Mouse (Mus musculus): Measurements from ENCODE around the gene Tbccd1. TPM values are rescaled to one million over a fixed set of nuclear protein-coding genes. Genes with fewer than 3 reads are reported as not detected.
"Not testable (repeated sequence)": the region's sequence is repeated elsewhere in the genome, so short reads cannot be mapped to it uniquely, and the experiment has no call there.

Tbccd1 gene
- polyA plus RNA-seq, 1 experiment = 20.5 TPM

DNA sequence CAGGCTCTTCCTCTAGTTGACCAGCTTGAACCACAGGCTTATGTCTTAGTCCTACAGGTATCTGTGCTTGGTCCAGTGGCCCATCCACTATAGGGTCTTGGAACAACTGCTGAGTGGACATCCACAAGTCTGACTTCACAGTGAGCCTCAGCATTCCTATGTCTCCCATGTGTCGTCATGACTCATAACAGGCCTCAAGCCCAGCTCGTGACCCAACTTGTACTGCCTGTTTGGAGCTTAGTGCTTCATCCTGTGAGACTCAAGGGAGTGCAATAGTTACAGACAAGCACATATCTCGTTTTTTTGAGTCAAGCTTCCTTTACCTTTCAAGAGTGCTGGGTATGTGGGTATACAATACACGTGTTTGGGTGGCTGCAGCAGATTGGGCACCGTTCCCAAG, 74.8 kb downstream of the Tbccd1 start:
- Histone ChIP-seq H3K9ac (ENCODE audit: low read depth, poor library complexity, severe bottlenecking) (no peak overlapping the region), H3K4me3 (ENCODE audit: low read depth, low read length) (no peak overlapping the region), H3K27ac (ENCODE audit: insufficient read depth, low read length) (no peak overlapping the region), H3K36me3 (ENCODE audit: control insufficient read depth, insufficient read depth, low read length, poor library complexity, severe bottlenecking) (no peaks in the 10 kb centered on the region), H3K4me1 (ENCODE audit: control insufficient read depth, insufficient read depth, low read length) (no peaks in the 10 kb centered on the region), H3K9me3 (replicated peaks; ENCODE audit: control insufficient read depth, insufficient read depth, low read length, poor library complexity, severe bottlenecking) (peaks cover 4% of the 10 kb centered on the region), H3K27me3 (ENCODE audit: control insufficient read depth, insufficient read depth, low read length, poor library complexity, severe bottlenecking) (no peaks in the 10 kb centered on the region)
- TF ChIP-seq CTCF (IDR thresholded peaks at IDR 0.05; ENCODE audit: low read depth, low read length) (no peak), EP300 (IDR thresholded peaks at IDR 0.05; ENCODE audit: insufficient read depth, low read depth, low read length) (no peak), POLR2A (IDR thresholded peaks at IDR 0.05; ENCODE audit: insufficient read depth, low read length) (no peak)

DNA sequence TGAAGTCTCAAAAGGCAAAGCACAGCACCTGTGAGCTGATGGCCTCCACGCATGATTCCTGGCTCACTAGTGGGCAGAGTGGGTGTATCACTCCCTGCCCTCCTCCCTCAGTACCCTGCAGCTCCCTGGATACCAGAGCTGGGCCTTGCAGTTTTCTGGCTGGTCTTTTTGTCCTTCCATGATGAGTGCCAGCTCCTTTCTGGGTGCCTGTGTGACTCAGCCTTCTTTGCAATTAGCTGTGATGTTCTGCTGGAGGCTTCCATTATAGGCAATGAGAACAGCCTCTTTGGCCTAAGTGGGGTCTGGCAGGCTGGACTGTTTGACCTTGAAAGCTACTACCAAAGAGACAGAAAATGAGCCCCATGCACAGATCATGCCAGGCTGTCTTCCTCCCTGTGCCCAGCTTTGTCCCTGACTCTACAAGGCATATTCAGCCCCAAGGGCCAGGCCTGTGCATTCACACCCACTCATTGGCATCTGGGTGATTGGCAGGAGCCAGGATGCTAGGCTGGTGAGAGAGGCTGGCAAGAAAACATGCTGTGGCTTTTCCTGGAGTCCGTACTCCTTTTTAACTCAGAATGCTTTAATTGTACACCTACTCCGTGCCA, 78.1 kb downstream of the Tbccd1 start:
- TF ChIP-seq CTCF (IDR thresholded peaks at IDR 0.05; ENCODE audit: low read depth, low read length) (no peak), EP300 (IDR thresholded peaks at IDR 0.05; ENCODE audit: insufficient read depth, low read depth, low read length) (no peak), POLR2A (IDR thresholded peaks at IDR 0.05; ENCODE audit: insufficient read depth, low read length) (no peak)
- Histone ChIP-seq H3K9me3 (replicated peaks; ENCODE audit: control insufficient read depth, insufficient read depth, low read length, poor library complexity, severe bottlenecking) (peaks cover 4% of the 10 kb centered on the region), H3K4me3 (ENCODE audit: low read depth, low read length) (no peak overlapping the region), H3K4me1 (ENCODE audit: control insufficient read depth, insufficient read depth, low read length) (no peaks in the 10 kb centered on the region), H3K36me3 (ENCODE audit: control insufficient read depth, insufficient read depth, low read length, poor library complexity, severe bottlenecking) (no peaks in the 10 kb centered on the region), H3K27ac (ENCODE audit: insufficient read depth, low read length) (no peak overlapping the region), H3K9ac (ENCODE audit: low read depth, poor library complexity, severe bottlenecking) (no peak overlapping the region), H3K27me3 (ENCODE audit: control insufficient read depth, insufficient read depth, low read length, poor library complexity, severe bottlenecking) (no peaks in the 10 kb centered on the region)

DNA sequence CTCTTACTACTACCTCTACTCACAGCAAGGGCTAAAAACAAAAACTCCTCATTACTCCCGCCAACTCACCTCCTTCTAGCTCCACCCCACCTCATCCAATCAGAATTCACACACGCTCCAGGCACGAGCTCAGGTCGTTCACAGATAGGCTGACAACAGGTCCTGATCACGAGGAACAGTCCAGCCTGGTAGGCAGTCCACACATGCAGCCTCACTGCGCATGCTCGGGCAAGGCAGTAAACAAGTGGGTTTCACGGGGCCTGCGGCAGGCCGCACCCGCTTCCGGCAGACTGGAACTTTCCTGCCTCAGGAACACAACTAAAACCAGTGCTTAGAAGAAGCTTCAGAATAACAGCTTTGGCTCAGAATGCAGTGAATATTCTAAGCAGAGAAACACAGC, 79.2 kb downstream of the Tbccd1 start:
- H3K36me3 ChIP-seq (ENCODE audit: control insufficient read depth, insufficient read depth, low read length, poor library complexity, severe bottlenecking); H3K9ac ChIP-seq (ENCODE audit: low read depth, poor library complexity, severe bottlenecking); H3K27ac ChIP-seq (ENCODE audit: insufficient read depth, low read length); H3K27me3 ChIP-seq (ENCODE audit: control insufficient read depth, insufficient read depth, low read length, poor library complexity, severe bottlenecking); H3K9me3 ChIP-seq (replicated peaks; ENCODE audit: control insufficient read depth, insufficient read depth, low read length, poor library complexity, severe bottlenecking); H3K4me1 ChIP-seq (ENCODE audit: control insufficient read depth, insufficient read depth, low read length); H3K4me3 ChIP-seq (ENCODE audit: low read depth, low read length): not testable (repeated sequence)

DNA sequence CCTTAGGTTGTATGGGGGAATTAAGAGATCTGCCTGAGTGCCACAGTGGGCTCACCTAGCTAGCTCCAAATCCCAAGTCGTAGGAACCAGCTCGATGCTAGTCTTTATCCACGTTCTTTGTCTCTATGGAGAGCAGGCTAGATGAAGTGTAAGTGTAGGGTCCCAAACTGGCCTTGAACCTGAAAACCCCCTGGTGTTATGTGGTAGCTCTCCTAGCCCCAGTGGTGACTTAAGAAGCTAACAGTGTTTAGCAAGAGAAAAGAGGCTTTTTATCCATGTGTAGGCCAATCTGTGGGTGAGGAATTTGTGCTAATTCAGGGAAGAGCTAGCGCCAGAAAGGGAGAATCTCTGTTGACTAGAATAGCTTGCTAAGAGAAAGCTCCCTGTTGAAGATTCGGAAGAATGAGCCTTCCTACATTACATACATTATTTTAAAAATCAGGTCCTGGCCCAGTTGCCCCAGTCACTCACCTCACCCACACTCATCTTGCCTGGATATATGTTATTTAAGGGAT, 81.9 kb downstream of the Tbccd1 start:
- H3K27me3 ChIP-seq (ENCODE audit: control insufficient read depth, insufficient read depth, low read length, poor library complexity, severe bottlenecking) = no peaks in the 10 kb centered on the region
- no peak overlapping the region for H3K9ac ChIP-seq (ENCODE audit: low read depth, poor library complexity, severe bottlenecking)
- no peaks in the 10 kb centered on the region; the same call in none of the 2 replicates for H3K9me3 ChIP-seq (replicated peaks; ENCODE audit: control insufficient read depth, insufficient read depth, low read length, poor library complexity, severe bottlenecking)
- H3K27ac ChIP-seq (ENCODE audit: insufficient read depth, low read length) = no peak overlapping the region
- no peaks in the 10 kb centered on the region for H3K36me3 ChIP-seq (ENCODE audit: control insufficient read depth, insufficient read depth, low read length, poor library complexity, severe bottlenecking)
- H3K4me1 ChIP-seq (ENCODE audit: control insufficient read depth, insufficient read depth, low read length) = no peaks in the 10 kb centered on the region
- no peak overlapping the region for H3K4me3 ChIP-seq (ENCODE audit: low read depth, low read length)
- TF ChIP-seq CTCF (IDR thresholded peaks at IDR 0.05; ENCODE audit: low read depth, low read length) = no peak
- no peak for TF ChIP-seq POLR2A (IDR thresholded peaks at IDR 0.05; ENCODE audit: insufficient read depth, low read length)
- TF ChIP-seq EP300 (IDR thresholded peaks at IDR 0.05; ENCODE audit: insufficient read depth, low read depth, low read length) = no peak

DNA sequence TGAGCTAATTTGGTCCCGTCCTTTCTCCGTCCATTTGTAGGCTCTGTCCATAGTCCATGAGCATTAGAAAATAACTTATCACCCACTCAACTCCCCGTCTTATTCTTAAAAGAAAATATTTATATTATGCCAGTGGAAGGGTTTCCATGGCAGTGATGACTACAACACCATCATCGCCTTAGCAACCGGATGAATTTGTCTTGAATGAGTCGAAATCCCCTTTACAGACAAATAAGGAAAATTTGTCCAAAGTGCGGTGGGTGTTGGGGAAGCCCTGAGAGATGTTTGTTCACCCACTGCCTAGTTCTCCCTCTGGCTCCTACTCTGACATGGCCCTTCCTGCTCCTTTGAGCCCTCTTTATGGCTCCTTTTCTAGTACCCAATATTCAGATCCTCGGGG, 88.8 kb downstream of the Tbccd1 start:
- Histone ChIP-seq H3K36me3 (ENCODE audit: control insufficient read depth, insufficient read depth, low read length, poor library complexity, severe bottlenecking) (no peaks in the 10 kb centered on the region), H3K27me3 (ENCODE audit: control insufficient read depth, insufficient read depth, low read length, poor library complexity, severe bottlenecking) (no peaks in the 10 kb centered on the region), H3K9me3 (replicated peaks; ENCODE audit: control insufficient read depth, insufficient read depth, low read length, poor library complexity, severe bottlenecking) (no peaks in the 10 kb centered on the region), H3K4me1 (ENCODE audit: control insufficient read depth, insufficient read depth, low read length) (no peaks in the 10 kb centered on the region), H3K27ac (ENCODE audit: insufficient read depth, low read length) (no peak overlapping the region), H3K4me3 (ENCODE audit: low read depth, low read length) (no peak overlapping the region), H3K9ac (ENCODE audit: low read depth, poor library complexity, severe bottlenecking) (no peak overlapping the region)
- TF ChIP-seq POLR2A (IDR thresholded peaks at IDR 0.05; ENCODE audit: insufficient read depth, low read length) (no peak), CTCF (IDR thresholded peaks at IDR 0.05; ENCODE audit: low read depth, low read length) (no peak), EP300 (IDR thresholded peaks at IDR 0.05; ENCODE audit: insufficient read depth, low read depth, low read length) (no peak)

DNA sequence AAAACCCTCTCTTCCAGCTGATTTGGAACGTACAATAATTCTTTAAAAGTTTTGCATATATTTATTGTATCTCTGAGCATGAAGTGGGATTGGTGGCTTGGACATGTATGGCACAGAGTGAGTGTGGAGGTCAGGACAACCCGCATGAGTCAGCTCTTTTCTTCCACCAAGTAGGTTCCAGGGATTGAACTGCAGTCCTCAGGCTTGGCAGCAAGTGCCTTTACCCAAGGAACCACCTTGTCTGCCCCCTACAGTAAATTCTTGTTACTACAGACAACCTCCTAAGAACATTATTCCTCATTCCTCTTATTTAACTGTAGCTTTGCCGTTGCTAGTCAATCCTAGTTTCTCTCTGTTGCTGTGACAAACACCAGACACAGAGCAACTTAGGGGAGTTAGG, 90.1 kb downstream of the Tbccd1 start:
- Histone ChIP-seq H3K4me3 (ENCODE audit: low read depth, low read length) (no peak overlapping the region), H3K36me3 (ENCODE audit: control insufficient read depth, insufficient read depth, low read length, poor library complexity, severe bottlenecking) (no peaks in the 10 kb centered on the region), H3K27me3 (ENCODE audit: control insufficient read depth, insufficient read depth, low read length, poor library complexity, severe bottlenecking) (no peaks in the 10 kb centered on the region), H3K4me1 (ENCODE audit: control insufficient read depth, insufficient read depth, low read length) (no peaks in the 10 kb centered on the region), H3K9me3 (replicated peaks; ENCODE audit: control insufficient read depth, insufficient read depth, low read length, poor library complexity, severe bottlenecking) (no peaks in the 10 kb centered on the region), H3K27ac (ENCODE audit: insufficient read depth, low read length) (no peak overlapping the region), H3K9ac (ENCODE audit: low read depth, poor library complexity, severe bottlenecking) (no peak overlapping the region)
- TF ChIP-seq CTCF (IDR thresholded peaks at IDR 0.05; ENCODE audit: low read depth, low read length) (peak; percentile 12), POLR2A (IDR thresholded peaks at IDR 0.05; ENCODE audit: insufficient read depth, low read length) (no peak)

Data from ES-Bruce4 (cell line).